Mouse (Mus musculus): Measurements from ENCODE around the gene Gm45208. TPM values are rescaled to one million over a fixed set of nuclear protein-coding genes. Genes with fewer than 3 reads are reported as not detected.
A peak's percentile ranks its signal among the peaks of the same experiment; 100 is the strongest.

The Gm45208 gene
- 12.9 TPM in 1 of 2 replicates, not detected in the other for polyA plus RNA-seq (2012; ENCODE audit: insufficient read depth, low replicate concordance)

DNA sequence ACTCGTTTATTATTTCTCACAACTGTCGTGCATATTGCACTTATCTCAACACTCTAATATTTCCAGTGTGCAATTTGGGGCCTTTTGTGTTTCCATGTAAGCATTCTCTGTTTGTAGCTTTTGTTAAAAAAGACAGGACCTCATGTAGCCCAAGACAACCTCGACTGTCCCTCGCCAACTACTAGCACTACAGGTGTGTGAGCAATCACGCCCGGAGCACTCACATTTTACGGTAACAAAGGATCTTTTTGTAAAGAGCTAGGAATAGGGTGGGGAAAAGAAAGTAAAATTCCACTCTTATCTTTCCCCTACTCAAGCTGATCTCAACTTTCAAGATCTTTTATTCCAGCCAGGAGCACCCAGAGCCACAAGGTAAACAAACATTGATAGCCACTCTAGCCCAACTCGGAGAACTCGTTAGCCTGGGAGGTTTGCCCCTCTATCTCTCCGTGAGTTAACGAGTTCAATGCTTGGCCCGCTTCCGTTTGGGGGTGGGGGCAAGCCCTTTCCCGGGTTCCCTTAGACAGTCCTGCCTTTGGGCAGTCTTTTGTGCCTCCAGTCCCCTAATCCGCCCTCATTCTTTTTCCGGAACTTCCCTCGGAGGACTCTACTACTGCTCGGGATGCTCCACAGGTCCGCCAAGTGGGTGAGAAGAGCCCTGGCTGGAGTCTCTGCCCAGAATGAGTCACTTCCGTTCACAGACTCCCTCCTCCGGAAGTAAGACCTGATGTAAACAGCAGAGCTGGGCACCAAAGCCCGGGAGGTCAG, at the start of gene Gm45208:
Gm45208 (plus strand) TSS at position 732 of the 768 bp plus-strand sequence.
- TF ChIP-seq GATA1 (IDR thresholded peaks at IDR 0.05; ENCODE audit: borderline replicate concordance, low read length) (no peak), FLI1 (IDR thresholded peaks at IDR 0.05; ENCODE audit: low read length) (no peak)
- H3K27me3 ChIP-seq (replicated peaks): no peaks in the 10 kb centered on the region
- no peaks in the 10 kb centered on the region for H3K9me3 ChIP-seq
- H3K4me3 ChIP-seq (replicated peaks): peak within 1 kb of the TSS; percentile 95
- H3K36me3 ChIP-seq (replicated peaks; ENCODE audit: low read length): peaks cover 34% of the 10 kb centered on the region
- peaks cover 26% of the 10 kb centered on the region for H3K4me1 ChIP-seq

DNA sequence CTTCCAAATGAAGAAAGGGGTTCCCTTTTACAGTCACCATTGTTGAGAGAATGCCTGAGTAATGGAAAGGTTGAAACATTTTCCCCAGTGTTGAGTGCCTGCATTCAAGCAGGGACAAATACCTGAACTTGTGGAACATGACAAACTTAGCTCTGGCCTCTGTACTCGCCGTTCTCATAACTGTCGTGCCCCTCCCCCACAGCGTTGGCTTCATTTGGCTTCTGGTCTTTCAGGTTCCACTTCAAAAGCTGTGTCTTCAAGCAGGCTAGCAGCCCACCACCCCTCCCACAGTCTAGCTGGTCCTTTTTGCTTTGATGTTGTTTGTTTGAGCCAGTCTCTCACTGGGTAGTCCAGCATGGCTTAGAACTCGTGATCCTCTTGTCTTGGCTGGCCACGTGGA, 49.3 kb upstream of the Gm45208 start:
- H3K4me3 ChIP-seq (replicated peaks): no peak overlapping the region
- TF ChIP-seq GATA1 (IDR thresholded peaks at IDR 0.05; ENCODE audit: borderline replicate concordance, low read length): no peak
- no peak for TF ChIP-seq FLI1 (IDR thresholded peaks at IDR 0.05; ENCODE audit: low read length)
- H3K36me3 ChIP-seq (replicated peaks; ENCODE audit: low read length): no peaks in the 10 kb centered on the region
- peaks cover 34% of the 10 kb centered on the region for H3K4me1 ChIP-seq
- H3K9me3 ChIP-seq: no peaks in the 10 kb centered on the region; the same call in 1 of the 2 replicates
- peaks cover 34% of the 10 kb centered on the region for H3K27me3 ChIP-seq (replicated peaks)

DNA sequence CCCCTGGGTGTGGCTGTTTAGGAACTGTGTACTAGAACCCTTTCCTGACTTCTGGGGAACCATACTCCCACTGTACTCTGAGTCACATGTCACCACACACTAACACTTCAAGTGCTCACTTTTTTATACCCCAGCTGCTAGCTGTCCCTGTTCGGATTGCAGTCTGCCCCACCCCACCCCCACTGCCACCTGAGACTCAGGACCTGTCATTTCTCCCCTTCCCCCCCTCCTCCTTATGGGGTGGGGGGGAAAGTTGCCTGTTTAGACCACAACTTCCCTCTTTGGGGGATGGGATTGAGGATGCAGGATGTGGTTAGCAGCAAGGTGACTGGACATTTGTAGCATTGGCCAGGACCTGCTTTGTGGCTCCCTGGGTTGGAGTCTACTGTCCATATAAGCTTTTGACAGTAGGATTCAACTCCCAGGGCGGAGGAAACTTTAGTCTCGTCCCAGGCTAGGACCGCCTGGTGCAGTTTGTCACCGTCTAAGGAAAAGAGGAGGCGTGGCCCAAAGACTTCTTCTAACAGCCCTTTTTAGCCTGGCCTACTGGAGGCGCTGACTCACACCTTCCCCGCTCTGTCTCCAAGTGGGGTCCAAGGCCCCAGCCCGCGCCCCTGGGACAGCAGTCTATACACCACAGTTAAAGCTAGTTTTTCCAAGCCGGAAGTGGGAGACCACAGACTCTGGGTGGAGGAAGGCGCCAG, 48.3 kb upstream of the Gm45208 start:
- Histone ChIP-seq H3K9me3 (no peaks in the 10 kb centered on the region; the same call in 1 of the 2 replicates), H3K4me1 (peaks cover 34% of the 10 kb centered on the region), H3K4me3 (replicated peaks) (peak overlapping the region; percentile 85), H3K36me3 (replicated peaks; ENCODE audit: low read length) (no peaks in the 10 kb centered on the region), H3K27me3 (replicated peaks) (peaks cover 34% of the 10 kb centered on the region)
- TF ChIP-seq GATA1 (IDR thresholded peaks at IDR 0.05; ENCODE audit: borderline replicate concordance, low read length): no peak
- no peak for TF ChIP-seq FLI1 (IDR thresholded peaks at IDR 0.05; ENCODE audit: low read length)

DNA sequence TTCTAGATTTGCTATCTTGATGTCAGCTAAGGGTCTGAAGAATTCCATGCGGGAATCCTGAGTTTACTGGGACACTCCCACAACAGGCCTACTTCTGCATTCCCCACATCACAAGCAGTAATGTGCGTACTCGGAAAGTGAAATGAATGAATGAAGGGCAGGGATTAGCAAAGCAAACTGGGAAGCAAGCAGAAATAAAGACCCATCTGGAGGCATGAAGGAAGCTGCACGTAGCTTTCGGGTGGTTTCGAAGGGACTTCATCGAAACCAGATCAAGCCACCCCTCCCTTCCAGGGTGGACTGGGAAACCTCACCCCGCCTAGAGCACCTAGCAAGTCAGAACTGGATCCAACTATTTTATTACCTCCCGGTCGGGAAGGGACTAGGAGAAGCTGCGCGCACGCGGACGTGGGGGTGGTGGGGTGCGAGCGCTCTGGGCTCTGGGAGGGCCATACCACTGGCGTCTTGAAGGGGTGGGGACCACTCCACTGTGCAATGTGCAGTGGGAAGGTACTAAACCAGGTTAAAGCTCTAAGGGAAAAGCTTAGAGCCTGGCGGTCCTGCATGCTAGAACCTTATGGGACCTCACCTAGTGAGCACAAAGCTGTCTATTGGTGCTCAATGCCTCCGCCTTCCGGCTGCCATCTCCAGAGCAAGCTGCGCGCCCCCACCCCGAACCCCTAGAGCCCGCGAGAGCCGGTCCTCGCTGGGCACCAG, 47.6 kb upstream of the Gm45208 start:
- TF ChIP-seq FLI1 (IDR thresholded peaks at IDR 0.05; ENCODE audit: low read length) (no peak), GATA1 (IDR thresholded peaks at IDR 0.05; ENCODE audit: borderline replicate concordance, low read length) (no peak)
- peak overlapping the region; percentile 85 for H3K4me3 ChIP-seq (replicated peaks)
- H3K36me3 ChIP-seq (replicated peaks; ENCODE audit: low read length): no peaks in the 10 kb centered on the region
- H3K9me3 ChIP-seq: no peaks in the 10 kb centered on the region; the same call in 1 of the 2 replicates
- peaks cover 32% of the 10 kb centered on the region for H3K27me3 ChIP-seq (replicated peaks)
- H3K4me1 ChIP-seq: peaks cover 35% of the 10 kb centered on the region

DNA sequence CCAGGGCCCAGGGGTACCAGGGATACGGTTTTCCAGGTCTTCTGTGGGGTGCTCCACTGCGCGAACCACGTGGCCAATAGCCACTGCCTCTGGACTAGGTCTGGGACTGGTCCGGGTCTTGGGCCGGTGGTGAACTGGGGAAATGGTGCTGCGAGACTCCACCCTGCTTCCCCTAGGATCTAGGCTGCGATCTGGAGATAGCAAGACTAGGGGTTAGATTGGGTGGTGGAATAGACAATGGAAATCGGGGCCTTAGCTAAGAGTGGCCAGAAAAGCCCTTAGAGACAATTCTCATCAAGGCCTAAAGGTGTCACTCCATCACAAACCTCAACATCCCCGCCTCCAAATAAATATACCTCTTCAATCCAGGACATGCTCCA, 47.1 kb upstream of the Gm45208 start:
- no peak overlapping the region for H3K4me3 ChIP-seq (replicated peaks)

DNA sequence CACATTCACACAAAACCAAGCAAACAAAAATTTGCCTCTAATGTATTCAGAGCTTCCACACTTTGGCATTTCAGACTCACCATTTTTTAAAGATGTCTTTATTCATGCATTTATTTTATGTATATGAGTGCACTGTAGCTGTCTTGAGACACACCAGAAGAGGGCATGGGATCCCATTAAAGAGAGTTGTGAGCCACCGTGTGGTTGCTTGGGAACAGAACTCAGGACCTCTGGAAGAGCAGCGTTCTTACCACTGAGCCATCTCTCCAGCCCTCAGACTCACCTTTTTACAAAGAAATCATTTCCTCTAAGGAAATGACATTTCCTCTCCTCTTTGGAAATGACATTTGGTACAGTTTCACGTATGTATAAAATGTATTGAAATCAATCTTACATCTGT, 43.1 kb upstream of the Gm45208 start:
- no peaks in the 10 kb centered on the region for H3K36me3 ChIP-seq (replicated peaks; ENCODE audit: low read length)
- peaks cover 17% of the 10 kb centered on the region for H3K4me1 ChIP-seq
- H3K27me3 ChIP-seq (replicated peaks): peaks cover 21% of the 10 kb centered on the region
- no peaks in the 10 kb centered on the region for H3K9me3 ChIP-seq
- TF ChIP-seq GATA1 (IDR thresholded peaks at IDR 0.05; ENCODE audit: borderline replicate concordance, low read length): no peak
- no peak for TF ChIP-seq FLI1 (IDR thresholded peaks at IDR 0.05; ENCODE audit: low read length)
- no peak overlapping the region for H3K4me3 ChIP-seq (replicated peaks)

More for the DNA sequence above, 47.1 kb upstream of the Gm45208 start:
- Histone ChIP-seq H3K9me3 (no peaks in the 10 kb centered on the region; the same call in 1 of the 2 replicates), H3K36me3 (replicated peaks; ENCODE audit: low read length) (no peaks in the 10 kb centered on the region), H3K4me1 (peaks cover 37% of the 10 kb centered on the region), H3K27me3 (replicated peaks) (peaks cover 32% of the 10 kb centered on the region)
- no peak for TF ChIP-seq GATA1 (IDR thresholded peaks at IDR 0.05; ENCODE audit: borderline replicate concordance, low read length)
- TF ChIP-seq FLI1 (IDR thresholded peaks at IDR 0.05; ENCODE audit: low read length): no peak

DNA sequence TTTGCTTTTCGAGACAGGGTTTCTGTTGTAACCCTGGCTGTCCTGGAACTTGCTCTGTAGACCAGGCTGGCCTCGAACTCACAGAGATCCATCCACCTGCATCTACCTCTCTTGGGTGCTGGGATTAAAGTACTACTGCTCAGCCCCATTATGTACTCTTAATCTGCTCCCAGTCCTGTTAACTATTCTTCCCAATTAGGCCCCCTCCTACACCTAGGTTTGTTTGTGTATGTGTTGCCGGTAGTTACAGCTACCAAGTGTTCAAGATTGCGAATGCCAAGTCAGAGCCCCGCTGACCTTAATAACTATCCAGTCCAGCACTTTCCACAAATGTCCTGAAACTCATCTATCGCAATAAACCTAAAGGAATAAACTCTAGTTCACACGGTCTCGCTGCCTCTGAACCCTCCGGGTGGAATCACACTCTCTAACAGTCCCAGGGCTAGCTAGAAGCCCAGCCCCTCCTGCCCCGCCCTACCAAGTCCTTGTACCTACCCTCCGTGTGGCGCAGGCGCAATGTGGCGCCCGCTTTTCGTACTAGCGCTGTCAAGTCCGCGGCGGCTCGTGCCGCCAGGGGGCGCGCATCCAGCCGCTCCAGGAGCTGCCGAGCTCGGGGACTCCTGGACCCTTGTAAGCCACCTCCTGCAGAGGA, 42.5 kb upstream of the Gm45208 start:
- Histone ChIP-seq H3K9me3 (no peaks in the 10 kb centered on the region), H3K4me3 (replicated peaks) (peak overlapping the region; percentile 89), H3K36me3 (replicated peaks; ENCODE audit: low read length) (no peaks in the 10 kb centered on the region), H3K27me3 (replicated peaks) (peaks cover 21% of the 10 kb centered on the region), H3K4me1 (peaks cover 11% of the 10 kb centered on the region)
- no peak for TF ChIP-seq FLI1 (IDR thresholded peaks at IDR 0.05; ENCODE audit: low read length)
- no peak for TF ChIP-seq GATA1 (IDR thresholded peaks at IDR 0.05; ENCODE audit: borderline replicate concordance, low read length)

DNA sequence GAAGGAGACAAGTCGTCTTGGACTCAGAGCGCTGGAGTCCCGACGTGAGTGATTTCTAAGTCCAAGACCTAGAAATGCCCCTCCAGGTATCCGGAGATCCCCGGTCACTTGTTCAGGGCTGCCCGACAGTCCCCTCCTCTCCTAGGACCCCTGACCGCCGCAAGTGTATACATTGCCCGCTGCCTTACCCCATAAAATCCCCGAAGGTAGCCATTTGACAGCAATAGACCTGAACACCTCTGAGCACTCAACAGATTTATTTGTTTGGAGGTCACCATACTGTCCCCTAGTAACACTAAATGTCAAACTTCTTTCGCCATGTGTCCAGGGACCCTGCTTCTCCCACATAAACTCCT, 42.0 kb upstream of the Gm45208 start:
- Histone ChIP-seq H3K4me1 (peaks cover 6% of the 10 kb centered on the region; the same call in 1 of the 2 replicates), H3K27me3 (replicated peaks) (peaks cover 17% of the 10 kb centered on the region), H3K36me3 (replicated peaks; ENCODE audit: low read length) (no peaks in the 10 kb centered on the region), H3K9me3 (no peaks in the 10 kb centered on the region), H3K4me3 (replicated peaks) (peak overlapping the region; percentile 89)
- TF ChIP-seq FLI1 (IDR thresholded peaks at IDR 0.05; ENCODE audit: low read length): no peak

DNA sequence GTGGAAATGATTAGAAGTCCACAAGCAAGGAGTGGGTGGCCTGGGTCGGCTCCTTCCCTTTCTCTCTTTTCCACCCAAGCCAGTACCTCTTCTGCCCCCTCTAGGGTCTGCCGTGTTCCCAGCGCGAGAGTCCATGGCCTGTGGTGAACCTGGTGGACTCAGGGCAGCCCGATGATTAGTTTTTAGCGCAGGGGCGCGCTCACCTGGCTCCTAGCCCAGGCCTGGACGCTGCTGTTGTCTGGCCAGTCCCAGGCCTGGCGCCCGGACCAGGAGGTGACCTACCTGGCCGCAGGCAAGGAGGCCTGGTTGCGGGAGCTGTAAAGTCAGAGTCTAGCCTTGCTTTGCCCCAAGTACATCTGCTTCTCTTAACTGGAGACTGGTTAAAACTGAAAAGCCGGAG, 41.2 kb upstream of the Gm45208 start, which contains the start of gene Magix:
Magix (minus strand) TSS at position 388 of the 400 bp plus-strand sequence.
- TF ChIP-seq GATA1 (IDR thresholded peaks at IDR 0.05; ENCODE audit: borderline replicate concordance, low read length): no peak
- peak within 1 kb of the TSS; percentile 89 for H3K4me3 ChIP-seq (replicated peaks)
- peaks cover 9% of the 10 kb centered on the region for H3K27me3 ChIP-seq (replicated peaks)
- H3K9me3 ChIP-seq: no peaks in the 10 kb centered on the region
- peaks cover 6% of the 10 kb centered on the region; the same call in 1 of the 2 replicates for H3K4me1 ChIP-seq
- no peaks in the 10 kb centered on the region for H3K36me3 ChIP-seq (replicated peaks; ENCODE audit: low read length)
